Mouse (Mus musculus) cerebellum, postnatal 36 days (tissue): Measurements from ENCODE around the gene Acy3.

Experiments used
- DNase-seq, 2 experiments: peaks; one replicate each; pipeline ENCODE4 v3.0.0; 2021 to 2022; ENCODE audit warnings: mixed read lengths in 2 of 2

Acy3 gene

GRCm38 (mm10) chr19:3975866-3976265 lies 10.5 kb upstream of the Acy3 start:
- no peak for DNase-seq

GRCm38 (mm10) chr19:3980309-3980708 lies 6.1 kb upstream of the Acy3 start:
- peak; percentile 73 to 83 for DNase-seq

DNA sequence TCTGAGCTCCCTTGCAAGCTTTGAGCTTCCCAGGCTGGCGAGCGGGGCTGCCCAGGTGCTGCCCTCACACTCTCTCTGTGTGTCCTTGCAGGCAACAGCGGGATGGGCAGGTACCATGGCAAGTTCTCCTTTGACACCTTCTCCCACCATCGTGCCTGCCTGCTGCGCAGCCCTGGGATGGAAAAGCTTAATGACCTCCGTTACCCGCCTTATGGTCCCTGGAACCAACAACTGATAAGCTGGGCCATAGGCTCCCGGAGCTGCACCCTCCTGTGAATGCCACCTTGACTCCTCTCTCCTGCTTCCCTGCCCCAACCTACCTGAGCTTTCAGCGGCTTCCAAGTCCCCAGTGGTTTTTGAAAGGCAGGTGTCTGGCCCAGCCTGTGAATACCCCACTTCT lies 5.5 kb upstream of the Acy3 start:
- no peak for DNase-seq

DNA sequence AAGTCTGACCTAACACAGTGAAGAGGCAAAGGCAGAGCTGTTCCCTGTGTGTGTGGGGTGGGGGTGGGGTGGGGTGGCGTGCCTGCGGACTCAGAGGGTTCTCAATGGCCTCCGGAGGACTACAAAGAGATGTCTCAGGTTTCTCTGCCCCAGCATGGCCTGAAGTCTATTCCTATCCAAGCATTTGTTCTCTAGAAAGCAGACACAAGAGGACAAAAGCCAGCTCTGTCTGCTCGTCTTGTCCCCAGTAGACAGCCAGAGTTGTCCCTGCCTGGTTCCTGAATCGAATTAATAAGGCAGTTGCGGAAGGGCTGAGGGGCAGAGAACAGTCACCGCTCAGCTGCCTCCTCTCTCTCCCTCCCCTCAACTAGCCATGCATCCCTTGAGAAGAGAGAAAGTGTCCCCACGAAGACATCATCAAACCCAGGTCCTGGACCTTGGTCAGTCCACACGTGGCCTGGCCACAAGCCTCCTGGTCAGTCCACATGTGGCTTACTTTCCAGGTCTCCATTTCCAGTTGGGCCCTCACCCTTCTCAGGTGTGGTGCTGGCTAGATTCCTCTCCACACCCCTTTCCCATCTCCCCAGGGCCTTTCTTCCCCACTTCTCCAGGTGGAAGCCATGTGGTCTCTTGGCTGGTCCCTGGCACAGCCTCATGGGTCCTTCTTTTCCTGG lies 2.7 kb upstream of the Acy3 start:
- DNase-seq = no peak

DNA sequence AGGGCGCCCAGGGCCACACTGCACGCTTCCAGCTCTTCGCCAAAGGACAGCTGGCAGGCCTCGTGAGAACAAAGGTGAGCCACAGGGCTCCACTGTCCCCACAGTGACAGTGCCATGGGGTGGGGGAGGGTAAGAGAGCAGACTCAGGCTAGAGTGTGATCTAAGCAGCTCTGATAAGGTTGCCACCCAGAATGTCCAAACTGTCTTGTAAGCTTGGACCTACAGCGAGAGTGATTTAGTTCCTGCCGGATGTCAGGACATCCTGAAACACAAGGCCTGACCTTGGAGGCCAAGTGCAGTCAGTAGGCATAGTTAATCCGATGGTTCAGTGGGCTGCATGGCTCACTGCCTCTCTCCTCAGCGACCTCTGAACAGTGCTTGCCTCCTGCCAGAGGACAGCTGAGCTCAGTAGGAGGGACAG lies 1.1 kb upstream of the Acy3 start:
- no peak for DNase-seq

DNA sequence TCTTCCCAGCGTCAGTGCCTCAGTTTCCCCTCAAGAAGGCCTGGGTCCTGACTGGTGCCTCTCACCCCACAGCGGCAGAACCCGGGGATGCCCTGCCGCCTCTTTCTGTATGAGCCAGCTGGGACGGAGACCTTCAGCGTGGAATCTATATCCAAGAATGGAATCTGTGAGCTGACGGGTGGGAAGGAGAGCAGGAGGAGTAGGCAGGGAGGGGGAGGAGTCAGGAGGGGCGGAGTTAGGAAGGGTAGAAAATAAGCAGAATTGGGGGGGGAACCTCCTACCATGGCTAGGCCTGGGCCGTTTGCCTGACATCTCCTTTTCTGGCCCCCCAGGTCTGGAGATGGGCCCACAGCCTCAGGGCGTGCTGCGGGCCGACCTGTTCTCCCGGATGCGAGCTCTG lies 1.7 kb downstream of the Acy3 start:
- no peak for DNase-seq

DNA sequence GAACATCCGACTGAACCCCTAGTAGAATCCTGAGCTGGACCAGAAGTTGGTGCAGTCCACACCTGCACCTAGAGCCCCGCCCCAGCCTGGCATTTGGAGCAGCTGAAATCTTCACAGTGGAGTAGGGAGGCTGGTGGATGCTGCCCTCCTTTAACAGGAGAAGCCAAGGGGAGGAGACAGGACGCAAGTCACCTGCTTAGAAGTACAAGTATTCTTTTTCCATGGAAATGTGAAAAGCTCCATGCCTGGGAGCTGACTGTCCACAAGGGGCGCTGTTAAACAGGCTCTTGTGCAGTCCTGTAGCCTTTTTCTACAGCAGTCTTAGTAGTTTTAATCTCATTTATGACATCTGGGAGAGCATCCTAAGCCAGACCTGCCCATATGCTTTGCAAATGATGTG lies 2.4 kb downstream of the Acy3 start:
- DNase-seq = no peak

GRCm38 (mm10) chr19:3990804-3991203 lies 4.4 kb downstream of the Acy3 start:
- DNase-seq = no peak

- no peak for DNase-seq
These were observed 5.2 kb downstream of the Acy3 start for GRCm38 (mm10) chr19:3991562-3991961.

- no peak for DNase-seq
These were observed 5.6 kb downstream of the Acy3 start for GRCm38 (mm10) chr19:3991966-3992365.

GRCm38 (mm10) chr19:3992416-3992815 lies 6.0 kb downstream of the Acy3 start, which contains the start of gene Tbx10:
TSS of gene Tbx10 (plus strand) at chr19:3992752.
- no peak for DNase-seq

- no peak for DNase-seq
These were observed 8.6 kb downstream of the Acy3 start for GRCm38 (mm10) chr19:3994932-3995331.

- DNase-seq = no peak
These were observed 9.1 kb downstream of the Acy3 start for GRCm38 (mm10) chr19:3995505-3995904.

GRCm38 (mm10) chr19:3996106-3996505 lies 9.7 kb downstream of the Acy3 start:
- no peak for DNase-seq

- no peak for DNase-seq
These were observed 10.4 kb downstream of the Acy3 start for GRCm38 (mm10) chr19:3996747-3997146.

DNA sequence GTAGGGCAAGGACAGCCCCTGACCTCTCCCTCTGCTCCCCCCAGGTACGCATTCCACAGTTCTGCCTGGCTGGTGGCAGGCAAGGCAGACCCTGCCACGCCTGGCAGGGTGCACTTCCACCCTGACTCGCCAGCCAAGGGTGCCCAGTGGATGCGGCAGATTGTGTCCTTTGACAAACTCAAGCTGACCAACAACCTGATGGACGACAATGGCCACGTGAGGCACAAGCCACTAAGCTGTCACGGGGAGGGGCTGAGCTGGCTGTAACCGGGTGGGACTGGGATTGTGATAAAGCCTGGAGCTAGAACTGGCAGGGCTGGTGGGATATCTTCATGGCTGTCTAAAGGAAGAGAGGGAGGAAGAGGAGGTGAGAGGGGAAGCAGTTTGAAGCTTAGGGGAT lies 10.9 kb downstream of the Acy3 start:
- DNase-seq = no peak

DNA sequence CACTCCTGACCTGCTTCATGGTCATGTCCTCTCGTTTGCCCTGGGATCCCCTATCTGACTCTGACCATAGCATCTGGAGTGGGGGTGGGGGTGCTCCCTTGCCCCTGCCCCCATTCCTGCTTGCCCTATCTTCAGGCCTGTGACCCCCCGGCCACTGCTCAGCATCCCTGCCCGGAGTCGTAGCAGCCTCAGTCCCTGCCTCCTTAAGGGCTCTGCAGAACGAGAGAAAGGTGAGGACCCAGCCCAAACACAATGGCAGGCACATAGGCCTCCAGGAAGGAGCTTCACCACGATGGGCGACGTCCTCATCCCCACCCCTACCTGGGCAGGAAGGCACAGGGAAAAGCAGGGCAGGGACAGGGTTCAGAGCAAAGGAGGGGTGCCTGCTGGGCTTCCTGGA lies 12.0 kb downstream of the Acy3 start:
- no peak for DNase-seq

- no peak for DNase-seq
These were observed 12.9 kb downstream of the Acy3 start for GRCm38 (mm10) chr19:3999121-3999730.

- DNase-seq = peak; percentile 93 to 96
These were observed 13.9 kb downstream of the Acy3 start, which contains the start of the genes Nudt8 and Gm49405 for GRCm38 (mm10) chr19:4000119-4000900. TSS of gene Nudt8 (plus strand) at chr19:4000580. TSS of gene Gm49405 (plus strand) at chr19:4000626.

GRCm38 (mm10) chr19:4000949-4001525 lies 14.7 kb downstream of the Acy3 start:
- DNase-seq = no peak

- no peak for DNase-seq
These were observed 15.4 kb downstream of the Acy3 start for GRCm38 (mm10) chr19:4001752-4002151.

DNA sequence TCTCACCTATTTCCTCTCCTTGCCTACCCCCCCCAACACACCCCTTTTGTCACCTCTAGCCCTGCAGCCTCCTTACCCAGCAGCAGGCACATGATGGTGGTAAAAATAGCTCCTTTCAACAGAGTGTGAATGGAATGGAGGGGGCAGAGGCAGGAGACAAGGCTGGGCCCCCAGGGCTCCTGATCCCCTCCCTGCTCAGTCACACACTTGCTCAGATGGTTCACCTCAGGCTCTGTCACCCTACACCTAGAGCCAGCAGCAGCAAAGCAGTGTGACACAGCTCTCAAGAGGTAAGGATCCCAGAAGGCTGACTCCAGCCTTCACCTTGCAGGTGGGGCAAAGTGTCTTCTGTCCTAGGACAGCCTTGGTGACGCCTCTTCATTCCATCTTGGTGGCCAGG lies 16.7 kb downstream of the Acy3 start, which contains the start of gene Doc2g:
Gene Doc2g, plus strand, starts transcription at position 202 of the 400 bp plus-strand sequence.
- no peak for DNase-seq

DNA sequence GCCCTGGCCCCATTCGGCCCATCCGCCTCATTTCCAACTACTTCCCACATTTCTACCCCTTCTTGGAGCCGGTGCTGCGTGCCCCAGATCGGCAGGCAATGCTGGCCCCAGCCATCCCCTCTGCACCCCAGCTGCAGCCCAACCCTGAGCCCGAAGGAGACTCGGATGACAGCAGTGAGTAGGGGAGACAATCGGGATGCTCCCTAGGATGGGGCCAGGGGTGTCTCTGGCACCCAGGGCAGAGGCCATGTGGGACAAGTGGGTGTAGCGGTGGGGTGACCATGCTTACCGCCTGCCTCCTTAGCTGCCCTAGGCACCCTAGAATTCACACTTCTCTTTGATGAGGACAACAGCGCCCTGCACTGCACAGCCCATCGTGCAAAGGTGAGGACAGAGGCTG lies 17.3 kb downstream of the Acy3 start:
- DNase-seq = no peak
